Mouse (Mus musculus) liver, adult 2 months (tissue): ENCODE measurements around the gene Shc3.

Experiments
- CTCF ChIP-seq: fragments of 200-500 bp; IDR thresholded peaks from 2 replicates; pipeline ENCODE4 v1.5.1; 2011; ENCODE audit warnings: low read depth, low read length, control low read depth
- POLR2A ChIP-seq: fragments of 200-500 bp; IDR thresholded peaks from 2 replicates; pipeline ENCODE4 v1.6.1; 2011; ENCODE audit warnings: low read length, control low read depth; ENCODE audit not compliant: insufficient read depth; ENCODE audit errors: extremely low read depth

DNA sequence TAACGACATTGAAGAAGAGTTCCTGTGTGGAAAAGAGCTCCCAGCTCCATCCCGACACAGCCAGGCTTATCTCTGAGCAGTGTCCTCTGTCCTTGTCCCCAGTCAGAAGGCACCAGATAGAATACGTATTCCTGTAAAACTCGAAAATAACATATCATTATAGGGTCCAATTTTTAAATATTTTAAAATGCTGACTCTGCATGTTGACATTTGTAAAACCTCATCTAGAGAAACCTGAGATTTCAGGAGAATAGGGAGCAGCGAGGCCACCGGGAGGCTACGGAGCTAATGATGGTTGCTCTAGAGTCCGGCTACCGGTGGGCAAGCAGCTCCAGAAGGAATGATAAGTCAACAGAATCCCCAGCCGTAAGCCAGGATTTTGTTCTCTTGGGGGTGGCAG is 92.2 kb downstream of the Shc3 start:
- TF ChIP-seq CTCF: no peak
- no peak for TF ChIP-seq POLR2A
